Mouse (Mus musculus): ENCODE measurements around the gene Tmem44.

The Tmem44 gene

DNA sequence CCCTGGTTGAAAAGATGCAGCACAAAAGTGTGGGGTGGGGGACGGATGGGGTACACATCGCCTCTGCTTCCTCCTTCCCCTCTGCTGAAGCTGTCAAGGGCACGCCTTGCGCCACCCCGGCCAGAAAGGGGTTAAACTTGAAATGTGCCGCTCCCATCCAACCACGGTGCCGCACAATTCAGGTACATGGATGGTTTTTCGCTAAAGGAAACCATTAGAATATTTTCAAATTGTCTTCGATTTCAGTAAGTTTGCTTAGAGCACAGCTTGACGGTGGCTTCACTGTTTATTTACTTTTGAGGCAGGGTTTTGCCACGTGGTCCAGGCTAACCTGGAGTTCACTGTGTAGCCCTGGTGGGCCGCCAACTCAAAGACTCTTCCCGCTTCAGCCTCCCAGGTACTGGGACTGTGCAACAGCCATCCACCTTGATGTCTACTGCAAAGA, at the start of gene Tmem44:
Gene Tmem44 (minus strand): TSS at position 95 of the 445 bp plus-strand sequence.
- no peak for DNase-seq

DNA sequence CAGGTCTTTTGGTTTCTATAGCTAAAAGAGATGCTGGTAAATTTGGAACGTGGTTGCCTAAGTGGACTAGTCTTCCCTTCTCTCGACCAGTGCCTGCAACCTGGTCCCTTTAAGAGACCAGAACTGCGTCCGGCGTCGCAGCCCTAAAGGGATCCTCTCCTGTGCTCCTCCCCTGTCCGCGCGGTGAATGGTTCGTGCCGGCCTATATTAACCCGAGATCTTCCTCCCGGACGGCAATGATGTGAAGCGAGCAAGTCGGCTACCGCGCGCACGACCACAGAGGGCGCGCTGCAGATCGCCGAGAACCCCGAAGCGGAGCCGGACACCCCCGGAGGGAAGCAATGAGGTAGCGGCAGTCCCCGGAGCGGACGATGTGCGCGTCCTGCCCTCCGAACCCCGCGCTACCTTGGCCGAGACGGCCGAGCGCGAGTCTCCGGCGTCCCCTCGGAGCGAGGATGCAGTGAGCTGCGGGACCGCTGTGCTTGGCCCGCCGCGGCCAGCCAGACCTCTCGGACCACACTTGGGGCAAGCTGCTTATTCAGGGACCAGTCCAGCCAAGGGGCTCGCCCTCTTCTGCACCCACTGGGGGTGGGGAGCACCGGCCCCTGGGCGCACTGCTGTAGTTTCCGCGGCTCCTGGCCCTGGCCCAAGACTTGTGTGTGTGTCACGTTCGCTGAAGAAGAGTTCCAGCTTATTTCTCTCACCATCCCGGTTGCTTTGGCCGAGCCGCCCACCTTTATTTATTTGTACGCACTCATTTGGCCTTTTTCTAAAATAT, 49.0 kb upstream of the Tmem44 start, which contains the start of gene Fam43a:
Gene Fam43a (plus strand): TSS at position 233 of the 778 bp plus-strand sequence.
- DNase-seq: peak; percentile 80

DNA sequence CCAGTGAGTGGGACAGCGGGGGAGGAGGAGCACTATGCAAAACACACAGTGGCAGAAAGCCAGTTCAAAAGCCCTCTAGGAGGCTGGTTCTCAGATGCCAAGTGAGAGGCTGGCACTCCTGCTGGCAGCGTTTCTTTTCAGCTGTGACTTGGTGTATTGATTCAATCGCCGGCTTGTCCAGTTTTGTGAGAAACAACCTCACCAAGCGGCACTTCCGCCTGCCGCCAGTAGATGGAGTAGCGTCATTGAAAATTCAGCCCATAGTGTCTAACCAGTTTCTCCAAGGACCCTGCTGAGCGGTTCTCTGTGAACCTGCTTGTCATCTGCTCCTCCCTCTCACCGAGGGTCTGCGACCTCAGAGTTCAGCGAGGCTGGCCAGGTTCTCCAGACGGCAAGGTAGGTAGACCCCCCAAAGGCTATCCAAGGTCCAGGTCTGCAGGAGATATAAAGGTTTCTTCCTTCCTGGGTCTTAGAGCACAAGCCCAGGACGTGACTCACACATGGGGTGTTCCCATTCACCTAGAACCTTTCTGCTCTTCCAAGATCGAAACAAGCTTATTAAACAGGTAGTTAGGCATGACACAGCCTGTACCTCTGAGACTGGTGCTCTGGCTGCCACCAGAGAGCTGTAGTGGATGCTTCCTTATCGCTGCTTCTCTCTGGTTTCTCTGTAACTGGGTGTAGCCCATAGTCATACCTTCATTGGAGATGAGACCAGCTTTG, 46.5 kb upstream of the Tmem44 start:
- peak; percentile 83 for DNase-seq

DNA sequence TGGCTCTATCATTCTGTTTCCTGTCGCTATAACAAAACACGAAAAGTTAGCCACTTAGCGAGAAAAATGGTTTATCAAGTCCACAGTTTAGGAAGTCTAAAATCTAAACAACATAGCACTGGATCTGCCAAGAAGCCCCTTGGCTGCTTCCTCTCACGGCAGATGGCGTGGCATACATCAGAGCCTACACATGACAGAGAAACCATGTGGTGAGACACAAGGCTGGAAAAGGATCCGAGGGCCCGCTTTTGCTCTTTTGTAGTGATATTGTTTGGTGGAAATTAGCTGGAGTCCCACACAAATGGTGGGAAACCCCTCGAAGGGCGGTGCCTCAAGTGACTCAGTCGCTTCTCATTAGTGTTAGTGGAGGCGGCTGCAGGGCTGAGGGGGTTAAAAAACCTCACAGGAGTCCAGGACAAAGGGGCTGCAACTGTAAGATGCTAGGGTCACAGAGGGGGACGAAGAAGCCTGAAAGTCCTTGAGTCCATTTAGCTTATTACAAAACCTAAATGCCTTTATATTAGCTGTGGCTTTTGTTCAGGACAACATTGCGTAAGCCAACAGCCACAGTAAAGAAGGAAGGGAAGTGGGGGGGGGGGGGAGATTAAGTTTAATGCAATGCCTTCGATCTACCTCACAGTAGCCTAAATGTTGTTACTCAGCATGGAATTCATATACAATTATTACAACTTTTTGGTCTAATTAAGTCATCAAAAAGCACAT, 45.4 kb upstream of the Tmem44 start:
- no peak for DNase-seq

DNA sequence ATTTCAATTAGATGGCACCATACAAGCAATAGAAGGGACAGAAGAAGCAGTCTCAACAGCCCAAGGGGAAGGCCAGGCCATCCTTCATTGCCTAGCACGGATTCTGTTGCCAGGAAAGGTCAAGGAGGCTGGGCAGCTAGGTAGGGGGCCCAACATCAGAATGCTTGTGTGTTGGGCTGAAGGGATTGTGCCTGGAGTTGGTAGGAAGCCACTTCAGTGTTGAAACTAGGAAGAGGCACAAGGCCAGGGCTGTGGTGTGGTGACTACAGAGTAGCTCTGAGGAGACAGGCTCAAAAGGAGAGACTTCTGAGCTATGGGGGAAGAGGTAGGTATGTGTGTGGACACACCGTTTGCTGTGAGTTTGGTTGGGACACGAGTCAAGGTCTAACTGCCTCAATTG, 44.7 kb upstream of the Tmem44 start:
- DNase-seq: no peak

DNA sequence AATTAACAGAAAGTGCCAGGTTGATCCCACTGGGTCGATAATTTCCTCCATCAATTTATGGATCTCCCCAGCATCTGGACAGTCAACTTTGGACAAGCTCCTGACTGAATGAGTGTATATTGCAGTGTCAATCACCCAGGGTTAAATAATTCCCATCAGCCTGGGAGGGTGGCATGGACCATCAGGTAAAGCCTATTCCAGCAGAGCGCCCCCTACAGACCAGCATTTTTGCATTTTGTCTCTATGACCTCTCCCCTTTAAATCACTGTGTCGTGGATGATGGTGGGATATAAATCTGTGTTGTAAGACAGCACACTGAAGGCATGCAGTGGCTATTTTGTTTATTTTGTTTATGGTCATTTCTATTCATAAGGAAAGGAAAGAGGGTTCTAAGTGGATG, 41.3 kb upstream of the Tmem44 start:
- no peak for DNase-seq

DNA sequence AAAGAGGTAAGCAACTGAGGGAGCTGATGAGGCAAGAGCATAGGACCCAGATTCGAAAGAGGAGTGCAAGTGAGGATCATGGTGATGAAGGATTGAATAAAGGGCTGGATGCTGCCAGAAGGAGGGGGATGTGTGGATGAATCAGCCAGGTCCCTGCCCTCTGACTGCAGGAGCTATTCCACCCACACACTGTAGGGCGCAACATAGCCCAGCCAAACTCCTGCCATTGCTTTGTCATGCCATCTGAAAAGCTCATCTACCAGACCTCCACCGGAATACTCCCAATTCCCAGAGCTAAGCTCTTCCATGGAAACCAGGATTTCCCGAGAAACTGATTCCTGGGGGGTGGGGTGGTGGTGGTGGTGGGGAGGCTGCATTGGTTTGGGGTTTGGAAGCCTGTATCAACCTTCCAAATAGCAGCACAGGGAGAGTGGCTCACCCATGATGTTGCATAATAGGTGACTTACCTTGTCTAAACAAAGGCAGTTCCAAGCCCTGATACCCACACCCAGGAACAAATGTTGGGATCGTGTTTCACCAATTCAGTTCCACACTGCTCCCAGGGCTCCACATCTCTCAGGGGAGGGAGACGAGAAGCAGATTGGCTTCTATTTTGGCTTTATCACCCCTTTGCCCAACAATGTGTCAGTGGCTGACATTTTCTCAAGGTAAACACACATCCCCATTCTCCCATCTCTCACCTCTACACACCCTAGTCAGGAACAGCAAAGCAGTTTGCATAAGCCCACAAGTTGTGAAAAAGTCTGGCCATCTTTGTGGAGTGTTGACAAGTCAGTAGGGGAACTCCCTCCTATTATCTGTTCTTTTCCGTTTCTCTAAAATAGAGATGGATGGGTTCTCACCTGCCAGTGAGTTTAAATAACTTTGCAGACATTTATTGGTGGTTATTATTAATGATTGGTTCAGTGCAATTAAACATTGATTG, 39.9 kb upstream of the Tmem44 start:
- no peak for DNase-seq

DNA sequence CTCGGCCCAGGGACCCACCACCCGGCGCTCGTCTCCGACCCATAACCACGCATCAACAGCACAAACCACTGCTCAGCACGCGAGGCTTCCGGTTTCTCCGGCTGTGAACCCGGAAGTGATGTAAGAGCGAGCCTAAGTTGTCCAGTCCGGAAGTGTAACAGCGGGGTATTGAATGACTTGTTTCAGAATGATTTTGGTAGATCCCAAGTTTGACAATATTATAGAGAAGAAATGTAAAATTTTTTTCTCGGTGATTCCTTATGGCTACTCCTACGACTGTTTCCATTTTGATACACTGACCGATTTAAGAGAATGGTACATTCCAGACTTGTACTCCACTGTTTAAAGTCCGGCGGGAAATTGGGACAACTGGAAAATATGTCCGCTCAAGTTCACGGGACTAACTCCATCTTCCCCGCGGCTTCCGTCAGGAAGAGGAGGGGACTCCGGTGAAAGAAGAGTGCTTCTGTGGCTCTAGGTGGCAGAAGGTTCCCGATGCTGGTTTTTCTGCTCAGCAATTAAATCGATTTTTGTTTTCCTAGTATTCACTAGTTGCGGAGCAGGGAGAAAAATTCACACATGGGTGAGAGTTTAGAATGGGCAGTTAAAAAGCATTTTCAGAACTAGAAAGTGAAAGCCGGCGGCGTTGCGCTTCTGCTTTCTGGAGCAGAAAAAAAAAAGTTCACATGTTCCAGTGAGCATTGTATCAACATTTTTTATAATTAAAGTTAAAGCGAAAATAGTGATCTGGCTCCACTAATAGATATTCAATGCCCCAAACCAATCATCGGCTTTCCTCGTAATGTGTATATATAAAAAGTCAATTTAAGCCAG, 37.1 kb upstream of the Tmem44 start, which contains the start of gene Lsg1:
Gene Lsg1 (minus strand): TSS at position 99 of the 834 bp plus-strand sequence.
- peak; percentile 87 for DNase-seq

DNA sequence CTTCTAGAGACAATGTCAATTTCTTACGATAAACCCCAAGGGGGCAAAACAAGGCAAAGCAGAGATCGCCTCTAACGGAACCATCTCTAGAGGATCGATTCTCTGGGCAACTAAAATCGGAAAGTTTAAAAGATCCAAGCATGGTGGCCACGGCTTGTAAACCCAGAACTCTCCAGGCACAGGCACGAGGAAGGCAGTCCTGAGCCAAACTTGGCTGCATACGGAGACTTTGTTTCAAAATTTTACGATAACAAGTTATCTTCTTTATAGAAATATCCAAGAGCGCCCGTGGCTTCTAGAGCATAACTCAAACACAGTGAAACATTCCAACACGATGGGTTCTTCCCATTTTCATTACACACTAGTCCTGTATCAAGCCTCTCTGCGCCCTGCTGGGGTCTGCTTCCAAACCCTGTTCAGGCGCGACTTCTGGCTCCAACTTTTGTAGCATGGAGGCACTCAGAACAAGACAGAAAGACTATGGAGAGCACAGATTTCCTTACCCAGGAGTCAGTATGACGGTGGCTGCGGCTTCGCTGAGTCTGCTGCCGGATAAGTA, 36.4 kb upstream of the Tmem44 start:
- no peak for DNase-seq

DNA sequence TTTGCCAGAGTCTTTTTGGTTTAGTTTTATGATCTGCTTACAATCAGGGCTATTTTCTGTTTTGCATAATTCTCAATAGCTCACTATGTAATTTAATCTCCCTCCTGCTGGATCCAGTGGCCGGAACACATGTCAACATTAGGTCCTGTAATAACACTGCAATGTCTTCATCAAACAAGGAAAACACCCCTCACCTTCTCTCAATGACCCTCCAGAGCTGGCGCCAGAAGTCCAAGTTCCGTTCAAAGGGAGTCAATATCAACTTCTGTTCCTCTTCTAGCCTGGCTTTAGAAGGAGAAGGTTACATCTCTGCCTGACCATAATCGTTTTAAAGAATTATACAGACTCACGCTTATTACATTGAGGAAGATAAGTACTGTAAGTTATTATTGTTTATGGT, 30.1 kb upstream of the Tmem44 start:
- DNase-seq: no peak

DNA sequence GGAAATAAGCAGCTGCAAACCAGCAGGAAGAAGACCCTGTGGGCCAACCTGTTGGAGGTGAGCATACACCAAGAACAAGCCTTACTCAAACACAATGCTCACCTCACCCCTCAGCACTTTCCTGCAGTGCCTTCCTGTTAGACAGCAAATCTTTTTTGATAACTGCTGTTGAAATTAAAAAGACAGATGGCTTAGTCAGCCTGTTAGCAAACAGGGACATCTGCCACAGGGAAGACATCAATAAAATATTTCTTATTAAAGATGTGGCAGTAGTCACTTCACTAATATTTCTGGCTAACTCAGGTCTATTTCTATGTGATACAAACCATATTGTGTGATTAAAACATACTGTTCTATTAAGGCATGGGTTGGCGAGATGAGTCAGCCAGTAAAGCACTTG, 25.8 kb upstream of the Tmem44 start:
- no peak for DNase-seq

DNA sequence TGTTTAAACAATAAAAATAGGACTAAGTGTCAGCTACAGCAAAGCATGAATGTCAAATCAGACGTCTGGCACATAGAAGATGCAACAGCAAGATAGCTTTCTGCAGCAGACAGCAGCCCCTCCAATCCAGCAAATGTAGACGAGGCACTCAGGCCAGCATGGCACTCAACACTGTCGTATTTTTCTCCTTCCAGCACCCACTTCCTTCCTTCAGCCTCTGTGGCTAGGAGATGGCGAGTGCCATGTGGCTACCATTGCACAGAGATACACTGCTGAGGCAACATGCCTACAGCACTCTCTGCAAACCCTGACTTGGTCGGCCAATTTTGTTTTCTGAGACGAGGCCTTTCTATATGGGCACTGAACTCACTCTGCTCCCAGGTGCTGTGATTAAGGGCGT, 25.2 kb upstream of the Tmem44 start:
- DNase-seq: no peak

DNA sequence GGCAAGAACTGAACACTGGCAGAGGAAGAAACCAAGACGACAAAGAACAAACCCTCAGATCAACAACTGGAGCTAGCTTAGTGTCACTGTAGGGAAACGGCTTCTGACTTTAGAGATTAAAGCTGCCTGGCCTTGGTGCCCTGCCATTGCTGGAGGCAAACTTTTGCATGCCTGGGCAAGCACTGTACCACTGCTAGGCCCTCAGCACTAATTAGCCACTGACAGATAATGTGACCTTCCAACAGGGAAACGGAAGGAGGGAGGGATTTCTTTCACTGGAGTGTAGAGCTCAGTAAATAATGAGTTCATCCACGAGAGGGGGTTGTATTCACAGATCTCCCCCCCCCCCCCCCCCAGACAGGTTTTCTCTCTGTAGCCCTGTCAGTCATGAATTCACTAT, 21.6 kb upstream of the Tmem44 start:
- DNase-seq: no peak

DNA sequence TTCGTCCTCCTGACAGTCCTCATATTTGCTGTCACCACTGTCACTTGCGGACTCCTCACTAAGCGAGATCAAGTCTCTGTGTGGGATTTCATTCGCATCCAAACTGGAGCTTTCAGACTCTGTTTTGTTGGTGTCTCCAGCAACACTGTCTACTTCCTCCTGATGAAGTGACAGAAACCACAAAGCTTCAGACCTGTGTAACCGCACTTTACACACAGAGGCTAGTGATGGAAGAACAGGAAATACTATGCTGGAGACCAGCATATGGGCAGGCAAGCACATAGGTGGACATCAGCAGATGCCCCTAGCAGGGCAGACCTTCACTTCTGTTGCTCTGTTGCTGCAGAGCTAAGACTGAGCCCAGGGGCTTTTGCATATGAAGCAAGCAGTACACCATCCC, 20.7 kb upstream of the Tmem44 start:
- DNase-seq: no peak

DNA sequence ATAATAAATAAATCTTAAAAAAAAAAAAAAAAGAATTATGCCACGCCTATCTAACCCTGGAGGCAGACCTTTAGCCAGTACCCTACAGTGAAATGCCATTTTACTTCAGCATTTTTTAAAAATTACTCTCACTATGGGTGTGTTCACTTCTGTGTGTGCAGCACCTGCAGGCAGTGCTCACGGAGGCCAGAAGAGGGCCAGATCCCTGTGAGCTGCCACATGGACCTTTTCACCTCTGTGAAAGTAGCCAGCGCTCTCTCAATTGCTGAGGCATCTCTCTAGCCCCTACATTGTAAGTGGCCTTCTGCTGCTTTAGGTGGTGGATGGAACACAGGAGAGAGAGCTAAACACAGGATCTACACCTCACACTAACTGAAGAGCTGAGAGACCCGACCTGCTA, 19.5 kb upstream of the Tmem44 start:
- no peak for DNase-seq

DNA sequence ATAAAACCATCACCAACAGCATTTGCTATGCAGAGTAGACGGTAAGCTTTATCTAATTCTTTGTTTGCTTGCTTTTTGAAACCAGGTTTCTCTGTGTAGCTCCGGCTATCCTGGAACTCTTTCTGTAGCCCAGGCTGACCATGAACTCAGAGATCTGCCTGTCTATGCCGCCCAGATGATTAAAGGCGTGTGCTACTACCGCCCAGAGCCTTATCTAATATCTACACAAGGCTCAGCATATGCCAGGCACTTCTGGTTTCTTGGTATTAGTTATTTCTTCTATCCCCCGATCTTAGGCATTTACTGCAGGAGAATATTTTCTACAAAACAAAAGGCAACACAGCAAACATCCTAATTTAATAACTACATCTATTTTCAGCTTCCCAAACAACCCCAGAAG, 15.0 kb upstream of the Tmem44 start:
- DNase-seq: no peak

DNA sequence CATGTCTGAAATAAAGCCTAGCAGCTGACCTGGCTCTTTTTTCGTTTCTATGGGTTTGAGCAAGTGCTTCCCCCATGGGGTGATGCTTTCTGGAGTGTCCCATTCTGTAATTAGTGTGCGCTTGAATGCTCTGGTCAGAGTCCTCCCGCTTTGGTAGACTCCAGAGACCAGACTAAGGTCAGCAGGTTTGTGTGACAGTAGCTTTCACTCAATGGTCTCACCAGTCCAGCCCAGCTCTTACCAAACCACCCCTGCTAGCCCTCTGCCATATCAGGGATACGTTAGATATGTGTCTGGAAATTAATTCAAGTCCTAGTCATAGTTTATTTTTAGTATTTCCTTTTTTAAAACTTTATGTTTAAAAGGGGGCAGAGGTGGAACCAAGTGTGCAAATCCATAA, 10.0 kb upstream of the Tmem44 start:
- no peak for DNase-seq

DNA sequence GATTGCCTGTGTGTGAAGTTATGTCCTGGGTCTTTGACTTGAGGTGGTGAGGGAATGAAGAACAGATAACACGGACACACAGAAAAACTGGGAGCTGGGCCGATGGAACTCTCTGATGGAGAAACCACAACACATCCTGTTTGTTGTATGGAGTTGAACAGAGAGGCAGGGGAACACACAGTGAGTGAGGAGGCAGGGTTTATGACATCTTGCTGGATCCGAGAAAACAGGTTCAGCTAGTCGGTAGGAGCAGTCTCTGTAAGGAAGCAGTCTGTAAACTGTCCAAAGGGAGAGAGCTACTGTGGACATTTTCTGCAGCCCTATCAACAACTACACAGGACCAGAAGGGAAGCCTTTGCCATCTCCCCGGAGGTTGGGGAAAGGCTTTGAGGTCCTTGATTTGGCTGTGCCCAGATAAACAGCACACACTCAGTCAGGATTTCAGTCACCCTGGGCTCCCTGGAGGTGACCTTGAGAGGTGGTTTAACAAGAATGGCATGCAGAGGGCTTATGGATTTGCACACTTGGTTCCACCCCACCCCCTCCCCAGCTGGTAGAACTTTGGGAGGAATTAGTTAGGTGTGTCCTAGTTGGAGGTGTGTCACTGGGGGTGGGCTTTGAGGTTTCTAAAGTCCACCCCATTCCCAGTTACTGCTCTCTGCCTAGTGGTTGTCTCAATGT, 8.8 kb upstream of the Tmem44 start:
- no peak for DNase-seq

DNA sequence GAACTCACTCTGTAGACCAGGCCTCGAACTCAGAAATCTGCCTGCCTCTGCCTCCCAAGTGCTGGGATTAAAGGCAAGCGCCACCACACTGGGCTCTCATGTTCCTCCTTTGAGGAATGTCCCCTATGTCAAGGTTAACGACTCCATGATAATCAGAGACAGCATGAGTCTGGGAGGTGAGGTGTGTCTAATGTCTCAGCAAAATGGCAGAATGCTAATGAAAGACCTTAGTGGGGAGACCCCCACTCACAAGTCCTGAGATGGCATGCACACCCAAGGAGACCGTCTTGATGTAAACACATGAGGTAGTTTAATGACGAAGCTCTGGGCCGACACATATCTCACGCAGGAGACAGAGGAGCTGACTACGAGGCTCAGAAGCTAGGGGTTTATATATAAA, 3.5 kb upstream of the Tmem44 start:
- DNase-seq: no peak

DNA sequence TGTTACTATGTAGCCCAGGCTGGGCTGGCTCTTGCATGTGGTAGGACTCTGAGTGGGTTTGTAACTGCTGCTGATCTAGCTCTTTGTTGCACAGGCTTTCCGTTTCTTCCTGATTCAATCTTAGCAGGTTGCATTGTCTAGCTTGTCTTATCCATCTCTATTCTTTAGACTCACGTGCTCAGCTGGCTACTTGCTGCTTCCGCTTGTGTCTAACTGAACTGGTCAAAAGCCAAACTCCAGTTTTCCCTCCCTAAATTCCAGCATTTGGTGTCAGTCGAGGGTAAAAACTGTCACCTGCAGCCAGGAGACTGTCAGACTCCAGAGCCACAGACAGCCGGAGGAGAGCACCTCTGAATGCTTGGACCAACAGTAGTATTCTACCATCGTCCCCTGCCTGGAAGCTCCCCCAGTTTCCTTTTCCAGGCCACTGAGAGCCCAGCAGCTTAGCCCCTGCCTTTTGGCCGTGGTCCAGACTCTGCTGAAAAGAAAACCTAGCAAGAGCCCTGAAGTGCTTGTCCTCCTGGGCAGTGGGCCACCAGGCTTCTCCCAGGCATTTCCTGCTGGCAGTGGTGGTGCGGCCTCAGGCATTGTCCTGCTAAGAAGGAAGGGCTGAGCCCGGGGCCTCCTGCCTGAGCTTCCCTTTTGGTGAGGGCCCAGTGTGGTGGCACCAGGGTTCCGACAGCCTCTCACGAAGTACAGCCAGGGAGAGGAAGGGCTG, 2.1 kb upstream of the Tmem44 start:
- DNase-seq: no peak
